Mouse (Mus musculus) liver, embryonic 14.5 days (tissue): ENCODE measurements around the gene Hif3a. TPM values are rescaled to one million over a fixed set of nuclear protein-coding genes. Genes with fewer than 3 reads are reported as not detected.
"Not testable (repeated sequence)": the region's sequence is repeated elsewhere in the genome, so short reads cannot be mapped to it uniquely, and the experiment has no call there.

ENCODE experiments used
- ATAC-seq: fragments of 200-750 bp; cut with Nextera tagmentation; 2 replicates; pipeline ENCODE4 v1.8.0; 2017; ENCODE audit warnings: moderate number of reproducible peaks, mild to moderate bottlenecking, moderate library complexity; ENCODE audit not compliant: insufficient read depth
- DNase-seq, 3 experiments: peaks; one replicate each; pipeline ENCODE4 v3.0.0-alpha.2; 2012 to 2013; ENCODE audit warnings: low read depth in 3 of 3, low spot score in 3 of 3
- H3K27ac ChIP-seq: fragments of 300-500 bp; sonication (generic); 2 replicates; pipeline ENCODE4 v1.5.1; 2014; ENCODE audit warnings: moderate library complexity, mild to moderate bottlenecking, control low read depth, inconsistent platforms
- H3K27me3 ChIP-seq: fragments of 300-500 bp; sonication (generic); 2 replicates; pipeline ENCODE4 v1.6.1; 2014; ENCODE audit warnings: mild to moderate bottlenecking, low read length, moderate library complexity; ENCODE audit not compliant: control insufficient read depth, insufficient read depth
- H3K36me3 ChIP-seq: fragments of 300-500 bp; sonication (generic); replicated peaks from 2 replicates; pipeline ENCODE4 v1.6.1; 2014; ENCODE audit warnings: low read depth; ENCODE audit not compliant: control insufficient read depth, insufficient read depth
- H3K4me1 ChIP-seq, 2 experiments: fragments of 200-500 bp in 1 of 2; fragments of 300-500 bp in 1 of 2; sonication (generic) in 1 of 2; replicated peaks; 2 replicates each; pipeline ENCODE4 v1.6.1; 2012 to 2014; ENCODE audit warnings: antibody characterized with exemption in 1 of 2, inconsistent platforms in 1 of 2, low read length in 1 of 2; ENCODE audit not compliant: control insufficient read depth in 2 of 2, insufficient read depth in 2 of 2
- H3K4me2 ChIP-seq: fragments of 300-500 bp; sonication (generic); 2 replicates; pipeline ENCODE4 v1.6.1; 2014; ENCODE audit warnings: low read depth, mild to moderate bottlenecking, control low read depth, moderate library complexity
- H3K4me3 ChIP-seq, 2 experiments: fragments of 200-500 bp in 1 of 2; fragments of 300-500 bp in 1 of 2; sonication (generic) in 1 of 2; 2 replicates each; pipeline ENCODE4 v1.5.1; 2012 to 2014; ENCODE audit warnings: low read depth in 2 of 2, low read length in 2 of 2, mild to moderate bottlenecking in 2 of 2, control low read depth in 1 of 2, inconsistent platforms in 1 of 2, moderate library complexity in 1 of 2; ENCODE audit not compliant: insufficient read depth in 1 of 2
- H3K9ac ChIP-seq: fragments of 300-500 bp; sonication (generic); replicated peaks from 2 replicates; pipeline ENCODE4 v1.6.1; 2014; ENCODE audit warnings: mild to moderate bottlenecking, control low read depth, moderate library complexity
- H3K9me3 ChIP-seq: fragments of 300-500 bp; sonication (generic); 2 replicates; pipeline ENCODE4 v1.6.1; 2016; ENCODE audit warnings: low read length, mixed read lengths; ENCODE audit not compliant: control insufficient read depth
- CTCF ChIP-seq: IDR thresholded peaks from 2 replicates; pipeline ENCODE4 v1.5.1; 2016; ENCODE audit warnings: antibody characterized with exemption, low read depth, control low read depth
- EP300 ChIP-seq: IDR thresholded peaks from 2 replicates; pipeline ENCODE4 v1.6.1; 2016; ENCODE audit warnings: antibody characterized with exemption, low read depth
- WGBS: fragments of 180-500 bp; shearing (Covaris S2); extraction: QIAGEN DNeasy Blood & Tissue Kit; methylation state at CpG from one replicate; pipeline ENCODE4 v1.1.7; 2014; ENCODE audit not compliant: insufficient replicate concordance; 5-methylcytosine and 5-hydroxymethylcytosine counted together
- polyA plus RNA-seq, 2 experiments: library from polyadenylated mRNA; depleted of rRNA in 1 of 2; stranded (reverse) in 1 of 2; unstranded in 1 of 2; fragments of >200 nt; fragmentation: Nextera tagmentation in 1 of 2; extraction: Ambion mirVana in 1 of 2; gene quantifications; 2 replicates each; pipeline versions ENCODE4 v1.2.1 to v1.2.3; 2012 to 2014

Gene Hif3a
- polyA plus RNA-seq, 2 experiments = 9.8 to 22.8 TPM

GRCm38 (mm10) chr7:17082766-17083165 is 20.5 kb upstream of the Hif3a start:
- ATAC-seq (no peak), DNase-seq (no peak)
- H3K4me2 ChIP-seq = no peak overlapping the region
- H3K9ac ChIP-seq = no peak overlapping the region
- 60% methylated on average over 4 of the region's 4 CpGs for WGBS
- no peaks in the 10 kb centered on the region for H3K27me3 ChIP-seq
- no peaks in the 10 kb centered on the region for H3K9me3 ChIP-seq
- H3K36me3 ChIP-seq = no peaks in the 10 kb centered on the region
- no peak overlapping the region for H3K27ac ChIP-seq
- TF ChIP-seq CTCF (no peak), EP300 (no peak)
- H3K4me3 ChIP-seq = no peak overlapping the region
- no peaks in the 10 kb centered on the region for H3K4me1 ChIP-seq

DNA sequence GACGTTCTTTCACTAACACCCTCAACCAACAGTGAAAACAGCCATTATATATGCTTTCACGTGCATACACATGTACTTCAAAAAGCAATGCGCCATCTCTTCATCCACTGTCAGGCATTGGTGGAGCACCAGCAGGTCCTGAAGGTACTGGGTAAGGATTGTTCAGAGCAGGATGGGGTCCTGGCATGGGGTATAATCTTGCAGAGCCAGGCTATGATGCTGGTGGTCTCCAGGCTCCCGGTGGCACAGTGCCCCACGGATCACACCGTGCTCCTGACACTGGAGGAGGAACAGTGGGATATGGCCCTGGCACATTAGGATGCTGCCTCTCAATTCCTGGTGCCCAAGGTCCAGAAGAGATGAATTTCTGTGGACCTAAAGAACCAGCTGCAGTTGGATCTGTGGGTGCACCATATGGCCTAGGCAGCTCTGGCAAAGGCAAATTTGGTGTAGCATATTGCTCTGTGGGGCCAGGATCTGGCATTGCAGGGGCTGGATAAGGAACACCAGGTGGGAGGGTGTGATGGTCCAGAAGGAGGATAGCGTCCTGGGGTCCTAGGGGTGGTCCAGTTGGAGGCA is 15.9 kb upstream of the Hif3a start:
- DNase-seq = no peak
- Histone ChIP-seq H3K36me3 (no peaks in the 10 kb centered on the region), H3K4me3 (no peak overlapping the region), H3K4me2 (no peak overlapping the region), H3K27ac (no peak overlapping the region), H3K27me3 (no peaks in the 10 kb centered on the region), H3K4me1 (peaks cover 4 to 7% of the 10 kb centered on the region in 2 experiments), H3K9me3 (no peaks in the 10 kb centered on the region), H3K9ac (no peak overlapping the region)
- no peak for TF ChIP-seq EP300
- no peak for TF ChIP-seq CTCF
- 65% methylated on average over 7 of the region's 7 CpGs for WGBS
- ATAC-seq = no peak

- ATAC-seq (no peak), DNase-seq (no peak)
- no peak for TF ChIP-seq EP300
- no peak for TF ChIP-seq CTCF
- Histone ChIP-seq H3K27me3 (no peaks in the 10 kb centered on the region), H3K36me3 (no peaks in the 10 kb centered on the region), H3K27ac (no peak overlapping the region), H3K4me3 (no peak overlapping the region), H3K4me1 (peaks cover 4 to 7% of the 10 kb centered on the region in 2 experiments), H3K9ac (no peak overlapping the region), H3K9me3 (no peaks in the 10 kb centered on the region), H3K4me2 (no peak overlapping the region)
- 70% methylated on average over 1 of the region's 1 CpGs for WGBS
These were observed 14.3 kb upstream of the Hif3a start for GRCm38 (mm10) chr7:17076542-17076941.

GRCm38 (mm10) chr7:17073904-17074615 is 11.8 kb upstream of the Hif3a start, which contains the start of gene Psg16:
TSS of gene Psg16 (plus strand) at chr7:17074040.
- no peaks in the 10 kb centered on the region for H3K27me3 ChIP-seq
- peak within 1 kb of the TSS; percentile 17 to 34; a peak in 3 of 4 replicates for H3K4me3 ChIP-seq
- 20% methylated on average over 23 of the region's 23 CpGs for WGBS
- H3K36me3 ChIP-seq = no peaks in the 10 kb centered on the region
- no peaks in the 10 kb centered on the region for H3K9me3 ChIP-seq
- H3K27ac ChIP-seq = peak within 1 kb of the TSS; percentile 40
- peak within 1 kb of the TSS; percentile 5 for H3K9ac ChIP-seq
- peaks cover 4 to 7% of the 10 kb centered on the region in 2 experiments for H3K4me1 ChIP-seq
- TF ChIP-seq EP300 (peak; percentile 80), CTCF (peak; percentile 98)
- DNase-seq (peak; percentile 59 to 70 (median 64)), ATAC-seq (peak; percentile 98)
- H3K4me2 ChIP-seq = peak within 1 kb of the TSS; percentile 52

DNA sequence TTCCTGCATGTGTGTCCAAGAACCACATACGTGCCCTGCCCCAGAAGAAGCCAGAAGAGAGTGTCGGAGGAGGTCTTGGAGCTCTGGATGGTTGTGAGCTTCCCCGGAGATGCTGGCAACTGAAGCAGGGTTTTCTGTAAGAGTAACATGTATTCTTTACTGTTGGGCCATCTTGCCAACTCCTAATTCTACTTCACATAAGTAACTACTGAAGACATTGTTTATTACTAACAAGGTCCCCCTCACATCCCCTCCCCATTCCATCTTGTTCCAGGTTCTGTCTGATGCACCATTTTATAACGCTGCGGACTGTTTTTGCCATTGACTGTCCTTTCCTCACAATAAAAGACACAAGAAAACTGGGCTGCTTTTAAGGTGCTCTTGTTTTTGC is 11.3 kb upstream of the Hif3a start:
- no peaks in the 10 kb centered on the region for H3K9me3 ChIP-seq
- no peaks in the 10 kb centered on the region for H3K27me3 ChIP-seq
- no peak overlapping the region for H3K9ac ChIP-seq
- DNase-seq (no peak), ATAC-seq (no peak)
- no peak overlapping the region for H3K27ac ChIP-seq
- 54% methylated on average over 5 of the region's 5 CpGs for WGBS
- peak overlapping the region; percentile 52 for H3K4me2 ChIP-seq
- H3K4me1 ChIP-seq = peaks cover 4 to 7% of the 10 kb centered on the region in 2 experiments
- H3K4me3 ChIP-seq = no peak overlapping the region
- no peaks in the 10 kb centered on the region for H3K36me3 ChIP-seq
- TF ChIP-seq CTCF = no peak
- TF ChIP-seq EP300 = no peak

GRCm38 (mm10) chr7:17067651-17068050 is 5.4 kb upstream of the Hif3a start:
- 48% methylated on average over 5 of the region's 5 CpGs for WGBS
- not testable (repeated sequence) for DNase-seq, ATAC-seq, H3K4me3 ChIP-seq, H3K4me2 ChIP-seq, H3K9me3 ChIP-seq, H3K27ac ChIP-seq, H3K9ac ChIP-seq, H3K36me3 ChIP-seq, H3K4me1 ChIP-seq, H3K27me3 ChIP-seq
